Mouse (Mus musculus): ENCODE results near the gene Romo1. TPM values are rescaled to one million over a fixed set of nuclear protein-coding genes. Genes with fewer than 3 reads are reported as not detected.

Romo1 gene
- polyA plus RNA-seq, 1 experiment from 2014 or later: 416 TPM

GRCm38 (mm10) chr2:156135695-156136094 lies 8.1 kb upstream of the Romo1 start:
- no peak for DNase-seq (ENCODE audit: low spot score)
- Histone ChIP-seq H3K4me1 (ENCODE audit: control insufficient read depth, insufficient read depth, low read length) (no peaks in the 10 kb centered on the region), H3K4me2 (ENCODE audit: low read depth, low read length) (no peak overlapping the region), H3K36me3 (ENCODE audit: control insufficient read depth, insufficient read depth, low read length) (peaks cover 18% of the 10 kb centered on the region; the same call in 1 of the 2 replicates), H3K9me3 (ENCODE audit: control insufficient read depth, low read length) (no peaks in the 10 kb centered on the region), H3K27me3 (replicated peaks; ENCODE audit: control insufficient read depth, insufficient read depth, low read length) (no peaks in the 10 kb centered on the region), H3K4me3 (ENCODE audit: low read depth, low read length) (no peak overlapping the region), H3K27ac (replicated peaks; ENCODE audit: low read depth, low read length) (no peak overlapping the region), H3K9ac (ENCODE audit: low read depth, low read length) (no peak overlapping the region)
- ATAC-seq (ENCODE audit: low read depth): no peak
- 84% methylated on average over 6 of the region's 6 CpGs for WGBS

- no peaks in the 10 kb centered on the region for H3K9me3 ChIP-seq (ENCODE audit: control insufficient read depth, low read length)
- H3K4me3 ChIP-seq (ENCODE audit: low read depth, low read length): peak overlapping the region; percentile 85
- H3K4me2 ChIP-seq (ENCODE audit: low read depth, low read length): peak overlapping the region; percentile 82
- DNase-seq (ENCODE audit: low spot score): no peak
- H3K9ac ChIP-seq (ENCODE audit: low read depth, low read length): peak overlapping the region; percentile 91; the same call in 1 of the 2 replicates
- WGBS: 91% methylated on average over 2 of the region's 2 CpGs
- no peaks in the 10 kb centered on the region for H3K27me3 ChIP-seq (replicated peaks; ENCODE audit: control insufficient read depth, insufficient read depth, low read length)
- peaks cover 17% of the 10 kb centered on the region for H3K36me3 ChIP-seq (ENCODE audit: control insufficient read depth, insufficient read depth, low read length)
- no peak for ATAC-seq (ENCODE audit: low read depth)
- no peak overlapping the region for H3K27ac ChIP-seq (replicated peaks; ENCODE audit: low read depth, low read length)
- peaks cover 4% of the 10 kb centered on the region; the same call in 1 of the 2 replicates for H3K4me1 ChIP-seq (ENCODE audit: control insufficient read depth, insufficient read depth, low read length)
Measured at GRCm38 (mm10) chr2:156142820-156143219, 1.0 kb upstream of the Romo1 start.

- DNase-seq (ENCODE audit: low spot score): no peak
- peak overlapping the region; percentile 93 for H3K27ac ChIP-seq (replicated peaks; ENCODE audit: low read depth, low read length)
- peak overlapping the region; percentile 82 for H3K4me2 ChIP-seq (ENCODE audit: low read depth, low read length)
- peak overlapping the region; percentile 85 for H3K4me3 ChIP-seq (ENCODE audit: low read depth, low read length)
- H3K27me3 ChIP-seq (replicated peaks; ENCODE audit: control insufficient read depth, insufficient read depth, low read length): no peaks in the 10 kb centered on the region
- no peaks in the 10 kb centered on the region for H3K9me3 ChIP-seq (ENCODE audit: control insufficient read depth, low read length)
- peak overlapping the region; percentile 91 for H3K9ac ChIP-seq (ENCODE audit: low read depth, low read length)
- H3K36me3 ChIP-seq (ENCODE audit: control insufficient read depth, insufficient read depth, low read length): peaks cover 23% of the 10 kb centered on the region
- H3K4me1 ChIP-seq (ENCODE audit: control insufficient read depth, insufficient read depth, low read length): peaks cover 4% of the 10 kb centered on the region; the same call in 1 of the 2 replicates
- no peak for ATAC-seq (ENCODE audit: low read depth)
- 1% methylated on average over 16 of the region's 16 CpGs for WGBS
Measured at GRCm38 (mm10) chr2:156143367-156143766, 472 bp upstream of the Romo1 start.

GRCm38 (mm10) chr2:156145486-156146130 lies 1.8 kb downstream of the Romo1 start:
- H3K27me3 ChIP-seq (replicated peaks; ENCODE audit: control insufficient read depth, insufficient read depth, low read length): no peaks in the 10 kb centered on the region
- H3K27ac ChIP-seq (replicated peaks; ENCODE audit: low read depth, low read length): no peak overlapping the region
- no peak for DNase-seq (ENCODE audit: low spot score)
- ATAC-seq (ENCODE audit: low read depth): no peak
- H3K4me3 ChIP-seq (ENCODE audit: low read depth, low read length): peak overlapping the region; percentile 85; the same call in 1 of the 2 replicates
- peaks cover 4% of the 10 kb centered on the region; the same call in 1 of the 2 replicates for H3K4me1 ChIP-seq (ENCODE audit: control insufficient read depth, insufficient read depth, low read length)
- H3K4me2 ChIP-seq (ENCODE audit: low read depth, low read length): peak overlapping the region; percentile 82
- H3K9ac ChIP-seq (ENCODE audit: low read depth, low read length): no peak overlapping the region
- H3K9me3 ChIP-seq (ENCODE audit: control insufficient read depth, low read length): no peaks in the 10 kb centered on the region
- peaks cover 43% of the 10 kb centered on the region for H3K36me3 ChIP-seq (ENCODE audit: control insufficient read depth, insufficient read depth, low read length)
- 57% methylated on average over 11 of the region's 11 CpGs for WGBS

- no peaks in the 10 kb centered on the region for H3K9me3 ChIP-seq (ENCODE audit: control insufficient read depth, low read length)
- H3K27ac ChIP-seq (replicated peaks; ENCODE audit: low read depth, low read length): no peak overlapping the region
- no peak overlapping the region for H3K4me2 ChIP-seq (ENCODE audit: low read depth, low read length)
- H3K4me1 ChIP-seq (ENCODE audit: control insufficient read depth, insufficient read depth, low read length): peaks cover 4% of the 10 kb centered on the region; the same call in 1 of the 2 replicates
- ATAC-seq (ENCODE audit: low read depth) (no peak), DNase-seq (ENCODE audit: low spot score) (no peak)
- H3K36me3 ChIP-seq (ENCODE audit: control insufficient read depth, insufficient read depth, low read length): peaks cover 50% of the 10 kb centered on the region
- no peak overlapping the region for H3K4me3 ChIP-seq (ENCODE audit: low read depth, low read length)
- H3K27me3 ChIP-seq (replicated peaks; ENCODE audit: control insufficient read depth, insufficient read depth, low read length): no peaks in the 10 kb centered on the region
- H3K9ac ChIP-seq (ENCODE audit: low read depth, low read length): no peak overlapping the region
- WGBS: 68% methylated on average over 5 of the region's 5 CpGs
Measured at GRCm38 (mm10) chr2:156146272-156146989, 2.6 kb downstream of the Romo1 start.

- no peak overlapping the region for H3K4me2 ChIP-seq (ENCODE audit: low read depth, low read length)
- WGBS: 91% methylated on average over 3 of the region's 3 CpGs
- no peak overlapping the region for H3K9ac ChIP-seq (ENCODE audit: low read depth, low read length)
- H3K27ac ChIP-seq (replicated peaks; ENCODE audit: low read depth, low read length): no peak overlapping the region
- H3K9me3 ChIP-seq (ENCODE audit: control insufficient read depth, low read length): no peaks in the 10 kb centered on the region
- H3K27me3 ChIP-seq (replicated peaks; ENCODE audit: control insufficient read depth, insufficient read depth, low read length): no peaks in the 10 kb centered on the region
- peaks cover 4% of the 10 kb centered on the region; the same call in 1 of the 2 replicates for H3K4me1 ChIP-seq (ENCODE audit: control insufficient read depth, insufficient read depth, low read length)
- H3K4me3 ChIP-seq (ENCODE audit: low read depth, low read length): no peak overlapping the region
- ATAC-seq (ENCODE audit: low read depth): no peak
- peaks cover 59% of the 10 kb centered on the region for H3K36me3 ChIP-seq (ENCODE audit: control insufficient read depth, insufficient read depth, low read length)
- no peak for DNase-seq (ENCODE audit: low spot score)
Measured at GRCm38 (mm10) chr2:156147316-156147915, 3.6 kb downstream of the Romo1 start.

GRCm38 (mm10) chr2:156151538-156151937 lies 7.7 kb downstream of the Romo1 start:
- ATAC-seq (ENCODE audit: low read depth) (no peak), DNase-seq (ENCODE audit: low spot score) (no peak)
- Histone ChIP-seq H3K36me3 (ENCODE audit: control insufficient read depth, insufficient read depth, low read length) (peaks cover 87% of the 10 kb centered on the region), H3K27ac (replicated peaks; ENCODE audit: low read depth, low read length) (no peak overlapping the region), H3K4me2 (ENCODE audit: low read depth, low read length) (no peak overlapping the region), H3K9ac (ENCODE audit: low read depth, low read length) (no peak overlapping the region), H3K4me1 (ENCODE audit: control insufficient read depth, insufficient read depth, low read length) (no peaks in the 10 kb centered on the region), H3K4me3 (ENCODE audit: low read depth, low read length) (no peak overlapping the region), H3K27me3 (replicated peaks; ENCODE audit: control insufficient read depth, insufficient read depth, low read length) (no peaks in the 10 kb centered on the region), H3K9me3 (ENCODE audit: control insufficient read depth, low read length) (no peaks in the 10 kb centered on the region)

GRCm38 (mm10) chr2:156165478-156165877 lies 21.6 kb downstream of the Romo1 start:
- 95% methylated on average over 1 of the region's 1 CpGs for WGBS
- H3K27me3 ChIP-seq (replicated peaks; ENCODE audit: control insufficient read depth, insufficient read depth, low read length): no peaks in the 10 kb centered on the region
- H3K4me2 ChIP-seq (ENCODE audit: low read depth, low read length): no peak overlapping the region
- H3K9ac ChIP-seq (ENCODE audit: low read depth, low read length): no peak overlapping the region
- peaks cover 94% of the 10 kb centered on the region for H3K36me3 ChIP-seq (ENCODE audit: control insufficient read depth, insufficient read depth, low read length)
- no peak overlapping the region for H3K27ac ChIP-seq (replicated peaks; ENCODE audit: low read depth, low read length)
- no peak overlapping the region for H3K4me3 ChIP-seq (ENCODE audit: low read depth, low read length)
- DNase-seq (ENCODE audit: low spot score): no peak
- H3K4me1 ChIP-seq (ENCODE audit: control insufficient read depth, insufficient read depth, low read length): no peaks in the 10 kb centered on the region
- H3K9me3 ChIP-seq (ENCODE audit: control insufficient read depth, low read length): no peaks in the 10 kb centered on the region
- no peak for ATAC-seq (ENCODE audit: low read depth)

Data from embryonic facial prominence, embryonic 14.5 days (tissue).